Mouse (Mus musculus) CH12.LX (cell line): ENCODE measurements around the gene E330009J07Rik. TPM values are rescaled to one million over a fixed set of nuclear protein-coding genes. Genes with fewer than 3 reads are reported as not detected.

Experiments used
- DNase-seq: peaks from one replicate; pipeline ENCODE4 v3.0.0-alpha.2; 2013; ENCODE audit errors: extremely low read depth
- H3K27ac ChIP-seq: 2 replicates; pipeline ENCODE4 v1.5.1; 2012; ENCODE audit warnings: low read depth, mild to moderate bottlenecking, control low read depth, moderate library complexity; ENCODE audit not compliant: insufficient read depth
- H3K27me3 ChIP-seq: replicated peaks from 2 replicates; pipeline ENCODE3; 2012; ENCODE audit warnings: inconsistent platforms
- H3K36me3 ChIP-seq, 2 experiments: replicated peaks in 1 of 2; 2 replicates each; pipeline versions ENCODE3 to v1.6.1; 2012; ENCODE audit warnings: inconsistent platforms in 1 of 2, low read length in 1 of 2, mild to moderate bottlenecking in 1 of 2, mixed read lengths in 1 of 2, moderate library complexity in 1 of 2; ENCODE audit not compliant: control insufficient read depth in 1 of 2, insufficient read depth in 1 of 2
- H3K4me1 ChIP-seq, 2 experiments: 2 replicates each; pipeline ENCODE4 v1.6.1; 2012; ENCODE audit warnings: inconsistent platforms in 1 of 2, moderate library complexity in 1 of 2; ENCODE audit not compliant: insufficient read depth in 2 of 2, control insufficient read depth in 1 of 2
- H3K4me2 ChIP-seq: 2 replicates; pipeline ENCODE4 v1.6.1; 2012; ENCODE audit warnings: low read depth, mild to moderate bottlenecking, control low read depth; ENCODE audit not compliant: poor library complexity, insufficient read depth, severe bottlenecking
- H3K4me3 ChIP-seq, 3 experiments: fragments of 150-350 bp in 1 of 3; sonication (generic) in 1 of 3; replicated peaks in 1 of 3; 2 replicates each; pipeline versions ENCODE3 to v1.5.1; 2011 to 2012; ENCODE audit warnings: low read depth in 2 of 3, low read length in 2 of 3, mild to moderate bottlenecking in 2 of 3, moderate library complexity in 2 of 3, control low read depth in 1 of 3, improper control_type of control experiment in 1 of 3, inconsistent platforms in 1 of 3, mixed read lengths in 1 of 3; ENCODE audit not compliant: poor library complexity in 1 of 3
- H3K79me2 ChIP-seq: replicated peaks from 2 replicates; pipeline ENCODE4 v1.6.1; 2012; ENCODE audit warnings: mild to moderate bottlenecking, moderate library complexity; ENCODE audit not compliant: control insufficient read depth, poor library complexity, insufficient read depth, severe bottlenecking; ENCODE audit errors: extremely low read depth
- H3K9ac ChIP-seq: 2 replicates; pipeline ENCODE4 v1.6.1; 2012; ENCODE audit warnings: low read depth, mild to moderate bottlenecking, control low read depth, moderate library complexity; ENCODE audit not compliant: insufficient read depth
- H3K9me3 ChIP-seq: replicated peaks from 2 replicates; pipeline ENCODE3; 2012; ENCODE audit warnings: low read length, inconsistent platforms, mixed read lengths
- BHLHE40 ChIP-seq: IDR thresholded peaks from 2 replicates; pipeline ENCODE4 v1.6.1; 2011; ENCODE audit warnings: mild to moderate bottlenecking, low read depth, low read length, improper control_type of control experiment
- CHD1 ChIP-seq: IDR thresholded peaks from 2 replicates; pipeline ENCODE4 v1.6.1; 2012; ENCODE audit warnings: low read depth, low read length, improper control_type of control experiment, inconsistent platforms
- CHD2 ChIP-seq: IDR thresholded peaks from 2 replicates; pipeline ENCODE4 v1.6.1; 2011; ENCODE audit warnings: low read length, improper control_type of control experiment
- CTCF ChIP-seq, 2 experiments: IDR thresholded peaks in 1 of 2; conservative IDR thresholded peaks in 1 of 2; 2 replicates each; pipeline ENCODE4 v1.5.1; 2011 to 2012; ENCODE audit warnings: low read depth in 2 of 2, low read length in 2 of 2, improper control_type of control experiment in 1 of 2, inconsistent platforms in 1 of 2, mild to moderate bottlenecking in 1 of 2, moderate library complexity in 1 of 2
- EP300 ChIP-seq: IDR thresholded peaks from 2 replicates; pipeline ENCODE4 v1.6.1; 2011; ENCODE audit warnings: low read length, improper control_type of control experiment
- ETS1 ChIP-seq: conservative IDR thresholded peaks from 2 replicates; pipeline ENCODE4 v1.6.1; 2012; ENCODE audit warnings: low read depth, mild to moderate bottlenecking, inconsistent platforms, low read length, improper control_type of control experiment, moderate library complexity
- GABPA ChIP-seq: IDR thresholded peaks from 2 replicates; pipeline ENCODE4 v1.6.1; 2012; ENCODE audit warnings: low read depth, low read length, improper control_type of control experiment, inconsistent platforms; ENCODE audit not compliant: insufficient replicate concordance
- HCFC1 ChIP-seq: IDR thresholded peaks from 2 replicates; pipeline ENCODE4 v1.6.1; 2012; ENCODE audit warnings: low read depth, mild to moderate bottlenecking, inconsistent platforms, low read length, improper control_type of control experiment
- IRF4 ChIP-seq: IDR thresholded peaks from 2 replicates; pipeline ENCODE4 v1.6.1; 2014; ENCODE audit warnings: low read depth, mild to moderate bottlenecking, inconsistent platforms, low read length, improper control_type of control experiment
- MAFK ChIP-seq: IDR thresholded peaks from 2 replicates; pipeline ENCODE4 v1.6.1; 2011; ENCODE audit warnings: low read length, improper control_type of control experiment; ENCODE audit not compliant: insufficient replicate concordance
- MEF2A ChIP-seq: IDR thresholded peaks from 2 replicates; pipeline ENCODE4 v1.6.1; 2014; ENCODE audit warnings: low read depth, mild to moderate bottlenecking, inconsistent platforms, low read length, improper control_type of control experiment, borderline replicate concordance
- MXI1 ChIP-seq: IDR thresholded peaks from 2 replicates; pipeline ENCODE4 v1.6.1; 2011; ENCODE audit warnings: mild to moderate bottlenecking, low read depth, low read length, improper control_type of control experiment
- MYC ChIP-seq: IDR thresholded peaks from 2 replicates; pipeline ENCODE4 v1.6.1; 2011; ENCODE audit warnings: low read depth, mild to moderate bottlenecking, improper control_type of control experiment, low read length
- NELFE ChIP-seq: IDR thresholded peaks from 2 replicates; pipeline ENCODE4 v1.6.1; 2011; ENCODE audit warnings: low read depth, low read length, improper control_type of control experiment
- NRF1 ChIP-seq: IDR thresholded peaks from 2 replicates; pipeline ENCODE4 v1.6.1; 2014; ENCODE audit warnings: low read depth, mild to moderate bottlenecking, inconsistent platforms, low read length, improper control_type of control experiment, moderate library complexity
- PAX5 ChIP-seq: IDR thresholded peaks from 2 replicates; pipeline ENCODE4 v1.6.1; 2012; ENCODE audit warnings: low read length, inconsistent platforms, mixed read lengths
- RCOR1 ChIP-seq: conservative IDR thresholded peaks from 2 replicates; pipeline ENCODE4 v1.6.1; 2012; ENCODE audit warnings: low read depth, mild to moderate bottlenecking, inconsistent platforms, low read length, improper control_type of control experiment
- TBP ChIP-seq: conservative IDR thresholded peaks from 2 replicates; pipeline ENCODE4 v1.6.1; 2011; ENCODE audit warnings: low read depth, low read length, improper control_type of control experiment
- TCF12 ChIP-seq: IDR thresholded peaks from 2 replicates; pipeline ENCODE4 v1.6.1; 2014; ENCODE audit warnings: low read depth, mild to moderate bottlenecking, inconsistent platforms, low read length, improper control_type of control experiment
- UBTF ChIP-seq: IDR thresholded peaks from 2 replicates; pipeline ENCODE4 v1.6.1; 2012; ENCODE audit warnings: low read depth, mild to moderate bottlenecking, inconsistent platforms, low read length, improper control_type of control experiment, moderate library complexity
- USF1 ChIP-seq: IDR thresholded peaks from 2 replicates; pipeline ENCODE4 v1.6.1; 2014; ENCODE audit warnings: low read depth, mild to moderate bottlenecking, inconsistent platforms, low read length, improper control_type of control experiment
- ZNF384 ChIP-seq: IDR thresholded peaks from 2 replicates; pipeline ENCODE4 v1.6.1; 2012; ENCODE audit warnings: low read depth, low read length, improper control_type of control experiment, inconsistent platforms
- dilution Hi-C: fragments of 300-500 bp; cut with MboI; formaldehyde crosslinking; loops from 2 replicates; pipeline ENCODE4 v1.14.3; 2020; ENCODE audit warnings: low sequenced_read_pairs; ENCODE audit not compliant: extremely low pct_unique_long_range_greater_than_20kb, extremely low pct_ligation_motif_present
- in situ Hi-C: fragments of 300-500 bp; cut with MboI; formaldehyde crosslinking; loops from 3 replicates; pipeline ENCODE4 v1.14.3; 2019; ENCODE audit warnings: low sequenced_read_pairs, low pct_ligation_motif_present, low pct_unique_long_range_greater_than_20kb, mixed read lengths
- polyA plus RNA-seq: library from polyadenylated mRNA; unstranded; fragments of >175 nt; gene quantifications from 2 replicates; pipeline ENCODE4 v1.2.1, GENCODE M21; 2012; ENCODE audit warnings: low read depth; ENCODE audit not compliant: insufficient read length
- total RNA-seq, 2 experiments: library from RNA; depleted of rRNA; stranded (reverse); fragments of 300-350 nt in 1 of 2; fragments of >200 nt in 1 of 2; gene quantifications; 2 replicates each; pipeline ENCODE4 v1.2.3; 2012 to 2014

Gene E330009J07Rik
- total and polyA plus RNA-seq, 3 experiments, result 12.3 to 21.6 (median 13.1) TPM

DNA sequence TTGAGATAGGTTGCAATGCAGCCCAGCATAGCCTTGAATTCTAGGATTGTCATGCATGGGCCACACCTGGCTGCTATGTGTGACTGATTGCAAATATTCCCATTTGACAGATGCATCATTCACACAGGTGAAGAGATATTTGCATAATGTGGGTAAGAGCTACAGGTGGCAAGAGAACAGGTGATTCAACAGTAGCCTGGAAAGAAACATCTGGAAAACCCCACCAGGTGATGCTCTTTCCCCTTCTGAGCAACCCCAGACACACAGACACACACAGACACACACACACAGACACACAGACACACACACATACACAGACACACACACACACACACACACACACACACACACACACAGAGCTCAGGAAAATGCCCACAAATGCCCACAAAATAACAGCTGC, 4.1 kb downstream of the E330009J07Rik start:
- in situ Hi-C loops (no loop called here), dilution Hi-C loops (no loop called here)
- Histone ChIP-seq H3K79me2 (no peaks in the 10 kb centered on the region), H3K9ac (no peak overlapping the region), H3K36me3 (peaks cover 0 to 5% of the 10 kb centered on the region in 2 experiments), H3K9me3 (no peaks in the 10 kb centered on the region), H3K4me2 (no peak overlapping the region), H3K27me3 (no peaks in the 10 kb centered on the region), H3K4me1 (peaks cover 28 to 60% of the 10 kb centered on the region in 2 experiments), H3K4me3 (no peak overlapping the region), H3K27ac (no peak overlapping the region)
- DNase-seq, result no peak
- TF ChIP-seq GABPA (no peak), UBTF (no peak), RCOR1 (no peak), CHD1 (no peak), MEF2A (0 out of 2 replicates have a peak, but pooled peaks have one; percentile 2), EP300 (peak; percentile 62; the same call in 1 of the 2 replicates), IRF4 (no peak), ETS1 (peak; percentile 59)

DNA sequence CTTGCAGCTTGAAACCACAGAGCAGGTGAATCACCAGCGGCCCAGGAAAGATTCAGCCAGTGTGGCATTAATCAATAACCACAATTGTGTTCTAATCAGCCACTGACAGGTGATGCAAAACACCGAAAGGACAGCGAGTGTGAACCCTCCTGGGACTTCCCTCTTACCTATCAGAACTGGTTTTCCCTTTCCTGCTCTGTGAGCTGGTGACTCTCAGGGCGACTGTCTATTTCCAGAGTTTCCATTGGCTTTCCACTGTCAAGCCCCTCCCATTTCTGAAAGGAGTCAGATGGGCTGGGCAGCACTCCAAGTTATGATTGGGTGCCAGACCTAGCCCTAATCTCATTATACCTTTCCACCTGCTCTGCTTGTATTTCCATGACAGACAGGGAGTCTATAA, 4.6 kb downstream of the E330009J07Rik start:
- Histone ChIP-seq H3K4me3 (no peak overlapping the region), H3K4me1 (peaks cover 28 to 60% of the 10 kb centered on the region in 2 experiments), H3K27me3 (no peaks in the 10 kb centered on the region), H3K36me3 (peaks cover 0 to 5% of the 10 kb centered on the region in 2 experiments), H3K4me2 (no peak overlapping the region), H3K9ac (no peak overlapping the region), H3K79me2 (no peaks in the 10 kb centered on the region), H3K27ac (no peak overlapping the region), H3K9me3 (no peaks in the 10 kb centered on the region)
- in situ Hi-C loops (no loop called here), dilution Hi-C loops (no loop called here)
- DNase-seq, result no peak
- no peak for TF ChIP-seq EP300
- TF ChIP-seq TCF12, result no peak

GRCm38 (mm10) chr6:40430878-40431277, 5.1 kb downstream of the E330009J07Rik start:
- TF ChIP-seq CTCF (conservative IDR thresholded peaks at IDR 0.05 in 1 of 2, IDR thresholded peaks at IDR 0.05 in 1 of 2; ENCODE audit: low read depth in 2 of 2, low read length in 2 of 2), result no peak
- no peak for TF ChIP-seq PAX5
- no peak for TF ChIP-seq USF1
- no peak for TF ChIP-seq HCFC1
- TF ChIP-seq UBTF, result no peak
- TF ChIP-seq ETS1, result no peak
- TF ChIP-seq TCF12, result no peak
- no peak for TF ChIP-seq MYC
- no peak for TF ChIP-seq GABPA
- no peak for TF ChIP-seq MAFK
- TF ChIP-seq TBP, result no peak
- TF ChIP-seq NRF1, result no peak
- TF ChIP-seq NELFE, result no peak
- TF ChIP-seq CHD2, result no peak
- no peak for TF ChIP-seq EP300
- no peak for TF ChIP-seq MXI1
- TF ChIP-seq BHLHE40, result no peak
- TF ChIP-seq ZNF384, result no peak
- dilution Hi-C loops, result no loop called here
- H3K9me3 ChIP-seq, result no peaks in the 10 kb centered on the region
- no peak overlapping the region for H3K9ac ChIP-seq
- H3K79me2 ChIP-seq, result no peaks in the 10 kb centered on the region
- no peak overlapping the region for H3K27ac ChIP-seq
- peaks cover 28 to 58% of the 10 kb centered on the region in 2 experiments for H3K4me1 ChIP-seq
- H3K27me3 ChIP-seq, result no peaks in the 10 kb centered on the region
- no peak overlapping the region for H3K4me3 ChIP-seq
- DNase-seq, result no peak
- peaks cover 0 to 5% of the 10 kb centered on the region in 2 experiments for H3K36me3 ChIP-seq
- in situ Hi-C loops, result no loop called here
- H3K4me2 ChIP-seq, result no peak overlapping the region
